Mouse (Mus musculus) spleen, adult 2 months (tissue): ENCODE results near the gene Agrp.

ENCODE experiments used
- CTCF ChIP-seq: fragments of 200-500 bp; IDR thresholded peaks from 2 replicates; pipeline ENCODE4 v1.5.1; 2011; ENCODE audit warnings: mild to moderate bottlenecking, inconsistent platforms; ENCODE audit not compliant: insufficient read depth, insufficient read length, insufficient replicate concordance; ENCODE audit errors: extremely low read depth
- POLR2A ChIP-seq: fragments of 200-500 bp; IDR thresholded peaks from 2 replicates; pipeline ENCODE4 v1.6.1; 2011; ENCODE audit warnings: low read depth, low read length, inconsistent platforms

- TF ChIP-seq POLR2A (no peak), CTCF (no peak)
These were observed 18.9 kb downstream of the Agrp start for GRCm38 (mm10) chr8:105618279-105618634.
